ENCODE assay signal across 9 mouse cellular contexts in genomic region chr1:134419751-134420458, GRCm38 (mm10). TPM values are rescaled to one million over a fixed set of nuclear protein-coding genes. Genes with fewer than 3 reads are reported as not detected.
DNase-seq lines count a peak whose midpoint lies in the region; ATAC-seq and TF ChIP-seq lines count a peak whose summit lies in the region.
"Had no signal": no experiment of that assay in that cellular context is flagged by ENCODE, and none has a peak within 500 bp of the region (broad histone marks: within the 10 kb centered on the region; RNA-seq: fewer than 3 reads in every experiment).

No protein-coding gene starts in this region.

- DNase-seq in heart, adult 18-20 months: peak; percentile 40 to 66
- no peak for DNase-seq in heart, postnatal 36 days
- peak; percentile 39 for DNase-seq in NIH3T3 (ENCODE audit: low read depth)
- peak; percentile 57 for DNase-seq in heart, postnatal 0 days (ENCODE audit: low spot score)
- DNase-seq in lung, postnatal 25 days (ENCODE audit: low spot score): peak; percentile 62
- DNase-seq in frontal cortex, postnatal 10 days (ENCODE audit: low spot score in 2 of 2): no peak
- no peak for DNase-seq in cerebellum, adult 2 months
- DNase-seq in midbrain, embryonic 14.5 days: no peak

- no peak for TF ChIP-seq EP300 in heart, postnatal 0 days (IDR thresholded peaks at IDR 0.05; ENCODE audit: low read depth)

- H3K36me3 ChIP-seq in heart, postnatal 0 days (replicated peaks; ENCODE audit: control insufficient read depth, insufficient read depth, low read length): peaks cover 29% of the 10 kb centered on the region
- peaks cover 25% of the 10 kb centered on the region for H3K36me3 ChIP-seq in midbrain, embryonic 14.5 days (ENCODE audit: control insufficient read depth, insufficient read depth, low read length)

- WGBS in heart, postnatal 0 days: 42% methylated on average over 5 of the region's 5 CpGs
- WGBS in cerebellum, adult 2 months: 41% methylated on average over 5 of the region's 5 CpGs
- whole genome bisulfite sequencing in midbrain, embryonic 14.5 days: 68% methylated on average over 5 of the region's 5 CpGs

- peak overlapping the region; percentile 4 for H3K4me2 ChIP-seq in heart, postnatal 0 days (ENCODE audit: low read depth, low read length)
- H3K4me2 ChIP-seq in midbrain, embryonic 14.5 days (ENCODE audit: low read length): no peak overlapping the region

- ATAC-seq in heart, postnatal 0 days (ENCODE audit: insufficient read depth, low read depth): no peak
- ATAC-seq in midbrain, embryonic 14.5 days (ENCODE audit: low FRiP score, low TSS enrichment): no peak

- intact Hi-C loops in heart, postnatal 36 days (cut with DNase I): loop anchor here (5.0 kb wide), 2 partner anchors 38 to 72 kb away; partner anchors contain the start of gene Rabif

- no peaks in the 10 kb centered on the region for H3K27me3 ChIP-seq in heart, postnatal 0 days (ENCODE audit: control insufficient read depth, insufficient read depth, low read length)
- no peaks in the 10 kb centered on the region for H3K27me3 ChIP-seq in cerebellum, adult 2 months (ENCODE audit: control insufficient read depth, insufficient read depth, low read length)
- H3K27me3 ChIP-seq in midbrain, embryonic 14.5 days (ENCODE audit: control insufficient read depth, insufficient read depth, low read length): no peaks in the 10 kb centered on the region
- H3K27me3 ChIP-seq: CH12.LX had no signal

- no peak for TF ChIP-seq POLR2A in cerebellum, adult 2 months (IDR thresholded peaks at IDR 0.05; ENCODE audit: borderline replicate concordance, insufficient read depth, low read length)

- no peak overlapping the region for H3K4me3 ChIP-seq in heart, postnatal 0 days (ENCODE audit: low read depth, low read length)
- no peak overlapping the region for H3K4me3 ChIP-seq in cerebellum, adult 2 months (replicated peaks; ENCODE audit: insufficient read depth, low read depth, low read length)
- H3K4me3 ChIP-seq in midbrain, embryonic 14.5 days (replicated peaks; ENCODE audit: low read depth, low read length): no peak overlapping the region

- no peaks in the 10 kb centered on the region for H3K9me3 ChIP-seq in heart, postnatal 0 days (replicated peaks; ENCODE audit: control insufficient read depth, low read length)
- H3K9me3 ChIP-seq in midbrain, embryonic 14.5 days (ENCODE audit: control insufficient read depth, low read length): no peaks in the 10 kb centered on the region

- TF ChIP-seq CTCF in heart, postnatal 0 days (IDR thresholded peaks at IDR 0.05; ENCODE audit: low read depth): no peak
- no peak for TF ChIP-seq CTCF in cerebellum, adult 2 months (IDR thresholded peaks at IDR 0.05; ENCODE audit: borderline replicate concordance, insufficient read depth, low read depth, low read length)

- H3K9ac ChIP-seq in heart, postnatal 0 days (replicated peaks; ENCODE audit: low read depth, low read length): no peak overlapping the region
- H3K9ac ChIP-seq in midbrain, embryonic 14.5 days (replicated peaks; ENCODE audit: low read length): no peak overlapping the region

- peak overlapping the region; percentile 71 for H3K27ac ChIP-seq in heart, postnatal 0 days (ENCODE audit: low read depth)
- H3K27ac ChIP-seq in cerebellum, adult 2 months (ENCODE audit: insufficient read depth, low read length): no peak overlapping the region
- H3K27ac ChIP-seq in midbrain, embryonic 14.5 days (replicated peaks; ENCODE audit: low read depth, low read length): no peak overlapping the region

- H3K4me1 ChIP-seq in heart, postnatal 0 days (ENCODE audit: control insufficient read depth, insufficient read depth): peaks cover 38% of the 10 kb centered on the region
- peaks cover 6% of the 10 kb centered on the region; the same call in 1 of the 2 replicates for H3K4me1 ChIP-seq in cerebellum, adult 2 months (ENCODE audit: control insufficient read depth, insufficient read depth, low read length)
- peaks cover 17% of the 10 kb centered on the region for H3K4me1 ChIP-seq in midbrain, embryonic 14.5 days (ENCODE audit: control insufficient read depth, insufficient read depth, low read length)

RNA-seq across cellular contexts. Expression of gene Adipor1, which starts 4.7 kb away (rescaled TPM):
- total RNA-seq in heart, adult 18-20 months (2021): 100 to 1,000 TPM; 126 to 129 TPM
- 100 to 1,000 TPM; 137 to 143 TPM for total RNA-seq in heart, postnatal 36 days (2021)
- total RNA-seq in heart, postnatal 0 days (2014; rRNA removed; ENCODE audit: low replicate concordance): 210 and 238 TPM in 2 replicates
- polyA plus RNA-seq in heart, postnatal 0 days (2015; fragmentation: Nextera tagmentation; extraction: Ambion mirVana): 123 and 124 TPM in 2 replicates
- polyA plus RNA-seq in cerebellum, adult 2 months (2012; rRNA removed): 68.1 and 70.2 TPM in 2 replicates
- polyA plus RNA-seq in midbrain, embryonic 14.5 days (2014; fragmentation: Nextera tagmentation; extraction: Ambion mirVana): 70.5 and 73.5 TPM in 2 replicates

RNA-seq across cellular contexts. Expression of gene Cyb5r1, which starts 14.5 kb away (rescaled TPM):
- total RNA-seq in heart, adult 18-20 months (2021): 10 to 100 TPM; 27.4 to 28.0 TPM
- total RNA-seq in heart, postnatal 36 days (2021): 10 to 100 TPM; 26.1 to 27.0 TPM
- total RNA-seq in heart, postnatal 0 days (2014; rRNA removed; ENCODE audit: low replicate concordance): 34.4 and 40.0 TPM in 2 replicates
- 32.9 and 33.9 TPM in 2 replicates for polyA plus RNA-seq in heart, postnatal 0 days (2015; fragmentation: Nextera tagmentation; extraction: Ambion mirVana)
- 22.3 and 23.0 TPM in 2 replicates for polyA plus RNA-seq in cerebellum, adult 2 months (2012; rRNA removed)
- polyA plus RNA-seq in midbrain, embryonic 14.5 days (2014; fragmentation: Nextera tagmentation; extraction: Ambion mirVana): 9.0 and 9.2 TPM in 2 replicates

RNA-seq across cellular contexts. Expression of gene 4933406M09Rik, which starts 34.2 kb away (rescaled TPM):
- total RNA-seq in heart, adult 18-20 months (2021): not detected
- total RNA-seq in heart, postnatal 36 days (2021): not detected
- total RNA-seq in heart, postnatal 0 days (2014; rRNA removed; ENCODE audit: low replicate concordance): not detected in 2 replicates
- not detected in 2 replicates for polyA plus RNA-seq in heart, postnatal 0 days (2015; fragmentation: Nextera tagmentation; extraction: Ambion mirVana)
- not detected in 2 replicates for polyA plus RNA-seq in cerebellum, adult 2 months (2012; rRNA removed)
- polyA plus RNA-seq in midbrain, embryonic 14.5 days (2014; fragmentation: Nextera tagmentation; extraction: Ambion mirVana): not detected in 2 replicates
- total RNA-seq: CH12.LX had no signal

RNA-seq across cellular contexts. Expression of gene Klhl12, which starts 35.4 kb away (rescaled TPM):
- 10 to 100 TPM; 22.5 to 22.8 TPM for total RNA-seq in heart, adult 18-20 months (2021)
- total RNA-seq in heart, postnatal 36 days (2021): 10 to 100 TPM; 20.3 to 21.5 TPM
- 15.9 and 17.5 TPM in 2 replicates for total RNA-seq in heart, postnatal 0 days (2014; rRNA removed; ENCODE audit: low replicate concordance)
- polyA plus RNA-seq in heart, postnatal 0 days (2015; fragmentation: Nextera tagmentation; extraction: Ambion mirVana): 13.6 and 13.9 TPM in 2 replicates
- 29.8 and 30.7 TPM in 2 replicates for polyA plus RNA-seq in cerebellum, adult 2 months (2012; rRNA removed)
- polyA plus RNA-seq in midbrain, embryonic 14.5 days (2014; fragmentation: Nextera tagmentation; extraction: Ambion mirVana): 19.6 and 34.4 TPM in 2 replicates

RNA-seq across cellular contexts. Expression of gene Tmem183a, which starts 58.1 kb away (rescaled TPM):
- total RNA-seq in heart, adult 18-20 months (2021): 10 to 100 TPM; 11.1 to 14.2 TPM
- total RNA-seq in heart, postnatal 36 days (2021): 10 to 100 TPM; 21.6 to 22.1 TPM
- 51.8 and 59.8 TPM in 2 replicates for total RNA-seq in heart, postnatal 0 days (2014; rRNA removed; ENCODE audit: low replicate concordance)
- 30.1 and 31.1 TPM in 2 replicates for polyA plus RNA-seq in heart, postnatal 0 days (2015; fragmentation: Nextera tagmentation; extraction: Ambion mirVana)
- 66.2 and 68.4 TPM in 2 replicates for polyA plus RNA-seq in cerebellum, adult 2 months (2012; rRNA removed)
- 121 and 151 TPM in 2 replicates for polyA plus RNA-seq in midbrain, embryonic 14.5 days (2014; fragmentation: Nextera tagmentation; extraction: Ambion mirVana)

Comparison
In these comparisons a context has a peak if more than half of its experiments do, and no peak if none do; other contexts are left out.
1. DNase-seq: peak in heart, adult 18-20 months (2 of 2), NIH3T3 (single experiment), heart, postnatal 0 days (single experiment) and lung, postnatal 25 days (single experiment); none in heart, postnatal 36 days (0 of 2), frontal cortex, postnatal 10 days (0 of 2), cerebellum, adult 2 months (0 of 2) and midbrain, embryonic 14.5 days (single experiment).